Mouse (Mus musculus) urinary bladder, postnatal 25 days (tissue): ENCODE data around the gene Mgll.

Source experiments
- DNase-seq: peaks from one replicate; pipeline ENCODE4 v3.0.0; 2022; ENCODE audit warnings: low spot score

Gene Mgll

DNA sequence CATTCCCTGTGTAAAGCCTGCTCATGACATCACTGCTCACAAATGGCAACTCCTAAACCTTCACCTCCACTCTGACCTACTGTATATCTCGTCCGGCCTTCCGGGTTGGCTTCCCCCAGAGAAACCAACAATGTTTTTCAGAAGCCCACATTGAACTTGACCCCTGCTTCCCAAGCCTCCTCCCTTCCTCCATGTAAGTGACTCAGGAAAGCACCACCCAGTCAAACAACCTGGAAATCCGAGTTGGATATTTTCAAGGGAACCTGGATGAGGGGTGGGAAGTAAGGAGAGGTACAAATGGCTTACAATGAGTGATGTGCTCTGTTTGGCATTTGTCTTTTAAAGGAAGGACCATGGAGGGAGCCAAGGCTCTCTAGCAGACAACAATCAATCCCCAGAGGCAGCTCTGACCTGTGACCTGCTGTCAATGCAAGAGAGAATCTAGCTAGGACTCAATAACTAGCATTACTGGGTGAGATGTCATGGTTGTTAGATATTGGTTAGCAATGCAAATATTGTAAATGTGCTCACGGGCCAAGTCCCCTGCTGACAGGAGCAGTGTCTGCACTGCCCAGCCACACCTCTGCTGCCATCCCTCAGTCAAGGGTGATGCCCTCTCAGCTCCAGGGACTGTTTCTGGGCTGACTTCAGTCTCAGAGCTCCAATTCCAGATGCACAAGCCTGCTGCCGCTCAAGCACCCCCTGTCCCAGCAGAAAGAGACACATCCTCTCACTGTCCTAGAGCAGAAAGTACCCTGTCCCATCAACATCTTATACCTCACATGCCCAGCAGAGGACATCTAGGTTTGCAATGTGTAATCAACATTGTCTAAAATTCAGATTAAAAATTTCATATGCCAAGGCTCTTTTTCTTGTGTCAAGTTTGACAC lies 6.8 kb upstream of the Mgll start:
- no peak for DNase-seq

DNA sequence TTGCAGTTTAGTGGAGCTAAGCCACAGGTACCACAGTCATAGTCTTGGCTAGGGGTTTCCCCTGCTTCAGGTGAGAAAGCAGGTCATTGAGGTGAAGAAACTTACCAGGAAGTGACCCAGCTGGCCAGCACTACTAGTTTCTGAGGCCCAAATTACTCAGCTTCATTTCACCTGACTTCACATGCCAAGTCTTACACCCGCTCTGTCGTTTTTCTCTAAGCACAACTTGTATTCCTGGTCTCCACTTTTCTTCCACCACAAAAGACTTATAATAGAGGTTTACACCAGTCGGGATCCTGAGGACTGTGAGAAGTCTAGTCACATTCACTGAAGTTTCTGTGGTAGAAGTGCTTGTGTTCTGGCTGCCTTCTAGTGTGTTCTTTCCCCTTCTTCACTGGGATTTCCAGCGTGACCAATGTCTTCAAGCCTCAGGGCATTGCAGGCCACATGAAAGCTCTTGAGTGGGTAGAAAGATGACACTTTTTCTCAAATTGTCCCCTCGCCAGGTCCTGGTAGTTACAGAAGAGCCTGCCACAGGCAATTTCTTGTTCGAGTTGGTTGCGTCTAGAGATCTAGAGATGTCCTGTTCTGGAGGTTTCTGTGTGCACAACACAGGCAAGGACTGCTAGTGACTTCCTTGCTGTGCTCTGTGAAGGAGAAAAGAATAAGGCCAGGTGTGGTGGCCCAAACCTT lies 6.0 kb upstream of the Mgll start:
- DNase-seq: no peak

DNA sequence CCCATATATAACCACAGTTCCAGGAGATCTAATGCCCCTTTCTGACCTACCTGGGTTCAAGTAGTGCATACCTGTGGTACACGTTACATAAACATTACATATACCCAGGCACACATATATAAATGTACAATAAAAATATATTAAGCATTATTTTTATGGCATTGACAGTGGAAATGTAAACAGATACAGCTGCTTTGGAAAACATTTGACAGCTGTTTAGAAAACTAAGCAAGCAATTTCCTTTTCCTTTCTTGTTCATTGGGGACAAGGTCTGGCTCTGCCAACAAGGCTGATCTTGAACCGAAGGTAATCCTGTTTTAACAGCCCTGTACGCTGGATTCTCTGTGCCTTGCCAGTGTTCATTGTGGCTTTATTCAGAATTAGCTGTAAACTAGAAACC lies 3.2 kb upstream of the Mgll start:
- DNase-seq: no peak

DNA sequence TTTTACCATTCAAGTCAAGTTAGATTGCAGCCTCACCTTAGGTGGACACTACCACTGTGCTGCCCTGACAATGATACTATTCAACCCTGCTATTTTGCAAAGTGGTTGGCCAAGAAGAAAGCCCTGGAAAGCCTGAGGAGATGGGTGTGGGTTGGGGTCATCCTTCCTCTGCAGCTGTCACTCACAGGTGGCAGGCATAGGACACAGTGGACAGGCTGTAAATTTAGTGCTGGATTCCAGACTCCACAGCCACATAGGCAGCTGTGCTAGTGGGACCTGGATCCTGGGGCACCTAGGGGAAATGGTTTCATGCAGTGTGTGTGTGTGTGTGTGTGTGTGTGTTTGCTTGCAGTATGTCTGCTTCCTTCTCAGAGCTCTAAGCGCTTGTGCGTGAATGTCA lies 1.3 kb upstream of the Mgll start:
- DNase-seq: no peak

DNA sequence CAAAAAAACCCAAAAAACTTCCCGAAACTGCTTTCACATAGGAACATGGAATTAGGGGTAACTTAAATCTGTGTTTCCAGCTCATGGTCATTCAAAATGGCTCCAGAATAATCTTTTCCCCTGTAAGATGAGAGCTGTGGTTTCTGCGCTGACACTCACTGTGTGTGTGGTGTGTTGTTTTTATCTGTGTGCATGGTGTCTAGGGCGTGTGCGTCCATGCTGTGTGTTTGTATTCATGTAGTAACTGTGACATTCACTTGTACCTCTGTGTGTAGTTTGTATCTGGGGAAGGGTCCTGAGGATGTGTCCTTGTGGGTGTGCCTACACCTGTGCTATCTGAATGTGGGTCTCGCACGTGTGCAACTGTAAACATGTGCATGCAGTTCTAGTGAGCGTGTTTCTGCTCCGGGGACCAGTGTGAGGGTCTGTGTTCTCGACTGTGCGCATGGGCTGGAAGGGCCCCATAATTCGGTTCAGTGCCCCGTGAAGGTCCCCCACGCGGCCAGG lies 353 bp upstream of the Mgll start:
- DNase-seq: no peak

DNA sequence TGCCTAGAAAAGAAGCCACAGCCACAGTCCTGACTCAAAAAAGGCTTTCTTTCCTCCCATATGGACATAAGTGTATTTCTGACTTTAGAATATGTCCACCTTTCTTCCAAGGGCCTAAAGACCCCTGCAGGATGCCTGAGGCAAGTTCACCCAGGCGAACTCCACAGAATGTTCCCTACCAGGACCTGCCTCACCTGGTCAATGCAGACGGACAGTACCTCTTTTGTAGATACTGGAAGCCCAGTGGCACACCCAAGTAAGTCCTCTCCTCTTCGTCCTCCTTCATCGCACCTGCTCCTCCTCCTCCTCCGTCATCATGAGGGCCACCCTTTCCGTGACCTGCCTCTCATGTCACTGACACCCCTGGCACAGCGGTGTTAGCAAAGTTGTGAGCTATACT lies 1.4 kb downstream of the Mgll start:
- no peak for DNase-seq

DNA sequence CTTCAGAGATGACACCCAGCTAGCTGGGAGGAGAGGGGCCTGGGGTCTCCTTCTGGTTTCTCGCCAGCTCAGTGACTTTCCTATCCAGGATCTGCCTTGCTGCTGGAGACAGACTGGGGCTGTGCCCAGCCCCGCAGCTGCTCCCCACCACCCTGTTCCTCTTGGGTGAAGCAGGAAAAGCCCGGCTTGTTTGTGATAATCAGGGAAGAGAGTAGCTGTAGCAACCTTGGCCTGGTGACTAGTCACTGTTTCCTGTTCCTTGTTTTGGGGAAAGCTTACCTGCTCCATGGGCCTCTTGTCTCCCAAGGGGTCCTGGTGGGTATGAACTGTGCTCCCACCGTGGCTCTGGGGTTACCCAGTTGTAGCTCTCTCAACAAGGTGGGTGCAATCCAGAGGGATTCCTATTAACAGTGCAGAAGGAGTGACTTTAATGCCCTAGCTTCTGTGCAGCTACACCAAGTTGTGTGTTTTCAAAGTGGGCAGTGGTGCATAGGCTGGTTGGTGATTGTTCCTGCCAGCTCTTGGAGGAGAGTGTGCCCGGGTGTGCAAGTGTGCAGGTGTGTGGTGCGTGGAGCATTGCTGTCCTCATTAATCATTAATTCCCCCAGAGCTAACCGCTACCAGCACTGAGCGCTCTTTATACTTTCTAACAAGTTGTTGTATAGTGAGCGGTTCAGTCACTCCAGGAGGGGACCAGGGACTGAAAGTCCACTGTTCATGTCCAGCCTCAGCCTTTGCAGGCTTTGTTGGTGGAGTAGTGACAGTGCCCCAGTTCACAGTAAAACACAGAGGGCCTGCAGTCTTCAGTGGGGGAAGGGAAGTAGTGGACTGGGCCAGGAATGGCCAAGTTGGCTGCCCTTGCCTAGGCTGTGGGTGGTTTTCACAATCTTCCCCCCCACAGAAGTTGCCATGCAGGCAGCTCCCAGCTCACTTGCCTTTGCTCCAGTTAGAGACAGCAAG lies 2.3 kb downstream of the Mgll start:
- DNase-seq: no peak

DNA sequence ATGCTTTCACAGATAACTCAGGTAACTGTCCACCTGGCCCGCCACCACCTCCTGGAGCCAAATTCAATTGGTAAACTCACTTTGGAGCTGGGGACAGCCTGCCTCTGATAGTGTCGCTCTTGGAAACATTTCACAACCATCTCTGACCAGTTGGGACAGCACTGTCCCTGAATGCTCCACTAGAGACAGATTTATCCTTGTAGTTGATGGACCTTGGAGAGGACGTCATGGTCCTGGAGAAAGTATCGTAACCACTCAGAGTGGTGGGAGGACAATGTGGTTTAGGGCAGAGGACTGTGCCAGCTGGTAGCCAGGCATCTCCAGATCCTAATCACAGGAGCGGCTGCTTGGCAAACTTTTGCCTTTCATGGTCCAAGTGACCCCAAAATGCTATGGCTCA lies 3.3 kb downstream of the Mgll start:
- DNase-seq: no peak

DNA sequence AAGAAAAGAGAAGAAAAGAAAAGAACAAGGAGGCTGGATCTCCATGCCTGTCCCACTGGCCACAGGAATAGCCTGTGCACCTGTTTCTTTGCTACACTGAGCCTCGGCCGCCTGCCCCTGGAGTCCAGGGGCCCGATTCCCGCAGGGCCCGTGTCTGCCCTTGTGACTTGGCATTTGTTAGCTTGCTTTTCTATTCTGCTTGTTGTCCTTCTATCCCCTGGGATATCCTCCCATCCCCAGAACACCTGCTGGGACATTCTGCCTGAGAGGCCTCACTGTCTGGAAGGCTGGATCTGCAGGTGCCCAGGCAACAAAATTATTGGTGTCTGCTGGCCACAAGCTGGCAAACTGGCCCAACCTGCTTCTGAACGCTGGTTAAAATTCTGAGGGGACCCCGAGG lies 3.8 kb downstream of the Mgll start:
- DNase-seq: no peak

DNA sequence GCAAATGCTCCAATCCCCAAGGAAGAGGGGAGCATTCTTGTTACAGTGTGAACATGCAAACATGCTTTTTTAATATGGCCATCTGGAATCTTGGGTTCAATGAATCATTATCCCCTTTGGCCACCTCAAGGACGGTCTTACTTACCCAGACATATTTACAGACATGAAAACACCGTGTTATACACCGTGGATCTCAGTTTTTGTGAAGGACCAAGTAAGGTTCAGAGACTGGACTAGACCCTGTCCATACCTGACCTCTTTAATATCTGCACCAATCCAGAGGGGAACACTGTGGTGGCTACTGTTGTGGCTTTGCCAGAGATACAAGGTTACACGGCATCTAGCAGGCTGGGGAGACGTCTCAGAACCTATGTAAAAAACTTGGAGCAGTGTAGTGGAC lies 4.3 kb downstream of the Mgll start:
- no peak for DNase-seq

DNA sequence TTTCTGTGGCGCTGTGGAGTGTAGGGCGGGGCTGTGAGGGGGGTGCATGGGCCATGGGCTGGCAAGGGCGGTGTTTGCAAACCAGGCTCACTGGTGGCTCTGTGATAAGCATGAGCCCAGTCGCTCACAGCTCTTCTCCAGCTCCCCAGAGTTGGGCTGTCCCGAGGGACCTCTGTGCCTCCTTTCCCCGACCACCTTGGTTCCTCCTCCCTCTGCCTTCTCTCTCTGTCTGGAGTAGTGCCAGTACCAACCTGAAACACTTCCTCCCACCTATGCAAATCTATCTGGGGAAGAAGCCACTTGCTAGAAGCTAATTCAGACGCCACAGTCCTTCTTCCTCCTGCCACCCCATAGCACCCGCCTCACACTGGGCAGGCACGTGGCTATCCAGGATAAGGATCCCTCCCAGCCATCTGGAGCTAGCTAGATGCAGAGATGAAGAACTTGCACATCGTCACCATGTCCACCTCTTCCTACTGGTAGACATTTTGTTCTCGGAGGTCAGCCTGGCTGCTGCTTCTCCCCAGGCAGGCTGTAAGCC lies 7.1 kb downstream of the Mgll start:
- no peak for DNase-seq

DNA sequence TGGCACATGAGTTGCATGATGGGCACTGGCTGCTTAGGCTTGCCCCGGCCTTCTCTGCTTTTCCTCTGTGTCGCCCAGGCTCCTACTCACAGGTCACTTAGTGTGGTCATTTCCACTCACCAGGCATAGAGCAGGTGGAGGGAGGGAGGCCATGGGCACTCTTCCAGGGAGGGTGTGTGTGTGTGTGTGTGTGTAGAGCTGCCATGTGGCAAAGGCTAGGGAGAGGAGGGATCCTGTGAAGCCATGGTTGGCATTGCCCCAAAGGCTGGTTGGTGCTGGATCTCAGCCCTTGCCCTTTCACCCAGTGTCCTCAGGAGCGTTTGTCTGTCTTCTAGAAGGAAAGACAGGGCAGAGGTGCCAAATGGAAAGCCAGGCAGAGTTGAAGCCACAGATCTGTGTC lies 7.8 kb downstream of the Mgll start:
- DNase-seq: no peak

DNA sequence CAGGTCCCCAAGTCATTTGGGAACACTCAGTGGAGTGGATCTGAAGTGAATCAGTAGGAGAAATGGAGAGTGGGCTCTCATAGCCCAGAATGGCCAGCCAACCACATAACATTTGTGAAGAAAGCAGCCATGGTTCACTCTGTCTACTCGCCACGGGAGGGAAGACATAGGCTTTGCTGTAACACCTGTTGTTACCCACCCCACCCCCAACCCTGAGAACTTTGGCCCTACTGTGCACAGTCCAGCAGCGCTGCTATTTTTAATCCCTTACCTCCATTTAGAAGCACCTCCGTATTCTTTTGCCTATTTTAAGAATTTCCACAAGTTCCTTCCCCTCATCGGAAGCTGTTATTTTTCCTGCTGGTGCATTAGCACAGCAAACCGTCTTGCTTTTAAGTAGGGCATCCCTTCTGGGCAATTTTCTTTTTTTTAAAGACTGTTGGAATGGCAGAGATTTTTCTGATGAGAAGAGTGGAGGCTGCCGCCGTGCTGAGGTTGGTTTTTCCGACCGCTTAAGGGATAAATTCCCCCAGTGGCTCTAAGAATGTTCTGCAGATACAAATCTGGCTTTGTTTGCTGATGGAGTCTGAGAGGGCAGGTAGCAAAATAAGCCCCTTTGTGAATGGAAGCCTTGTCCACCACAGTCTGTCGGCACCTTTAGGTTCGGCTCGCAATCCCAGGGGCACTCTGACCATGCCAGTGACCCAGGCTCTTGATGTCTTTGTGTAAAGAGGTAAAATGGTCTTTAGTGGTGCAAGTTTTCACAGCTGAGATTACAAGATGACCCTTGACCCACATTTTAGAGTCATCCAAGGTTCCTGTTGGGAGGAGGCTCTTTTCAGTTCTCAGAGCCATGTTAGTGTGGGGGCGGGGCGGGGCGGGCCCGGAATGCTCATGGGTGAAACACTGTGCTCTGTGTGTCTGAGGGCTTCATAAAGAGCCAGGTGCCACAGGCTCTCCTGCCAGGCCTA lies 8.7 kb downstream of the Mgll start:
- no peak for DNase-seq

DNA sequence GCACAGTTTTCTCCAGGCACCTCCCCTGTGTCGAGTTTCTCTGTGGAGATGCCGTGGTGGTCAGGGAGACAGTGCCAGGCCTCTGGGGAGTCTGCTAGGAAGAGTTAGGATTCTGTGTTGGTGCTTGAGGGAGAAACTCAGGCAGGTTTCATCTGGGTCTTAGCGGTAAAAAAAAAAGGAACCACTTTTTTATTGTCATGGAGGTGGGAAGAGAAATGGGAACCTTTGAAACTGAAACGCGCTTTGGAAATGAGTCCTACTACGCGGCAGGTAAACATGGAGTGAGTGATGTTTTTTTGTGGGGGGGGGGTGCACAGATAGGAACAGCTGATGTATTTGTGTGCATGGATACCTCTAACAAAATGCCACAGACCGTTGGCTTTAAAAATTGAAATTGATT lies 12.1 kb downstream of the Mgll start:
- no peak for DNase-seq

DNA sequence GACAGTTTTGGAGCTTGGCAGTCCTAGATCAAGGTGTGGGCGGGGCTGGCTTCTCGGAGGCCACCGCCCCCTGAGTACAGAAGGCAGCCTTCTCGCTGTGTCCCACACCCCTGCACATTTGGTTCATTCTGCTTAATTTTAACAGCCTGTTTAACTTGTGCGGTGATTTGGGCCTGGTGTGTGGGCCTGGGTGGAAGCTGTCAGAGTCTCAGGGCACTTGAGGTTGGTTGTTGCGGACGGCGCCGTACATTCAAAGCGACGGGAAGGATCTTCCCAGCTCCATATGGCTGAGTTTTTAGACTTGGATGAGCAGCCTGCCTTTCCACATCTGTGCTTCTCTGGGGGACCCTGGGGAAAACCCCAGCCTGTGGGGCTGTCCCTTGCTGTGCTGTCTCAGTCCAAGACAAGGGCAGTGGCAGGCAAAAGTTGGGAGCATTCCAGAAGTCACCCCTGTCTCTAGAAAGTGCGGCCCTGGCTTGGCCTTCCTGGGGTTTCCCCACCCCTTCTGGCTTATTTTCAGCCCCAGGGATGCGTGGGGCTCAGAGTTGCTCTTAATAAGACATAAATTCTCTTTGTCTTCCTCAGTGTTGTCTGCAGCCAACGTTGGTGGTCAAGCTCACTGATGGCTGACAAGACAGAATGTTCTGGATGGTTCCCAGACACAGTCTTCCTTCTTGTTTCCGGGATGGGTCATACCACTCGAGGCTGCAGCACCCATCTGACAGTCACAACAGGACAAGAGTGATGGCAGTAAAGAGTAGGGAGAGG lies 12.7 kb downstream of the Mgll start:
- DNase-seq: no peak

DNA sequence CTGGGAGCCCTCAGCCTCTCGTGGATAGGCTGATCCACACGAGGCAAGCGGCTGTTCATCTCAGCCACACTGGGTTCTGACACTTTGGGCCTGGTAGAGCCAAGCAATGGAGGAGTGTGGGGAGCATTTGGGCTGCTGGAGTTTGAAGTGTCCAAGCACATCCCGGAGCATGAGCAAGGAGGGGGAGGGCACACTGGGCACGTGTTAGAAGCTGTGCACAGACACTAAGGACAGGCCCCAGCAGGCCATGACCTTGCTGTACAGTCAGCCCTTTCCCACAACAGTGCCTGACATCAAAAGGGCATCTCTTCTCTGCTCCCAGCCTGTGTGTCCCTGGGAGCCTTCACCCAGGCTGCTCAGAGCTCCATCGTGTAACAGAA lies 13.3 kb downstream of the Mgll start:
- DNase-seq: no peak

DNA sequence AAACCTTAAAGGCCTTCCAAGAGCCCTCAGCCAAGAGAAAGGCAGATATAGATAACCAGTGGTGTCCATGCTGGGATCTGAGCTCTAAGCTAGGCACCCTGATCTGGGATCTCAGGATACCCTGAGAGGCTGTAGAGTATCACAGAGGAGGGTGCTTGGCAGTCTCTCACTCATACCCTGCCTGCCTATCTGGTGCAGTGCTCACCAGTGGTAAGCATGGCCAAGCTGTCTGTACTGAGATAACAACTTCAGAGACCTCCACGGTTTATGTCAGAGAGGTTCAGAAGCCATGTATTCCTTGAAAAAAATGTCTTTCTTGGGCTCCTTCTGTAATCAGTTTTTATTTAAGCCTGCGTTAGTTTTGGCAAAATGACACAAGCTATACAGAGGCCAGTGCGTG lies 16.8 kb downstream of the Mgll start:
- DNase-seq: no peak

DNA sequence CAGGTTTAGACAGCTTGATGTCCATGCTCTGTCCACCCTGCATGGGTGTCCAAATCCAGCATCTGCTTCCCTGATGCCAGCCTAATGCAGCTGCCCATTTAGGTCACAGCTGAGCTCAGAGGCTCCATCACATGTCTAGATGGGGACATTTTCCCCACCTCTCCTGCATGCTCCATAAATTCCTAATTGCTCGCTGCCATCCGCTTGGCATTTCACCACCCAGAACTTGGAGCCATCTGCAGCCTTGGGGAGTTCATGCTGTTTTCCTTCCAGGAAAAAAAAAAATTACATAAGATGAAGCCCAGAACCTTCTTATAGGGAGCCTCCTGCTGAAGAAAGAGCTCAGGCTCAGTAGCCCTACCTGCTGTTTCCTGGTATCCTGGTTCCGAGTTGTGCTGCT lies 17.6 kb downstream of the Mgll start:
- no peak for DNase-seq

DNA sequence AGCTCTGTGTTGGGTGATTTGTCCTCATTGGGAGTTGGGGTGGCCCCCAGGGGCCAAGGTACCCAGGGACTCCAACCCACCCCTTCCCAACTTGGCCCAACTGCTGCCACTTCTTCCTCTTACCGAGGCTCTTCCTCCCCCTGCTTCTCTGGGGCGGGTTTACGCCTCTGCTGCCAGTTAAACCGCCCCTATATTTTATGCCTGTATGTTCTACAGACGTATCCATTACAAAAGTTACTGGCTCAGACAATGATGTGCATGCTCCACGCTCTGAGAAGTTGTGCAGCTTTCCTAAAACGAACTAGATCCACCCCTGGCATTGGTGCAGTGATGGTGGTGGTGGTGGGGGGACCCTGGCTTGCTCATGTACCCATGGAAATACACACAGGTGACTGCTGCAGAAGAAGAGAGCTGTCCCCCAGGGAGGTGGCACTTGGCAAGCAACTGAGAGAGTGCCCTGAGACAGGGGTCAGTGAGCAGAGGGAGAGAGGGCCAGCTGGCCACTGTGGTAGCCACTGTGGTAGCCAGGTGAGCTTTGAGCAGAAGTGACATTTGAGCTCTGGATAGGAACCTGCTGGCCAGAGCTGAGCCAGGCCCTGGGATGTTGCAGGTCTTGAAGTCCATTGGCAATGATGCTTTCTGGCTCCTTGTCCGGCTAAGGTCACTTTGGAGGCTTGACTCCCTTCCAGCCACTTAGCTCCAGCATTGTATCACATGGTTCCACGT lies 18.2 kb downstream of the Mgll start:
- no peak for DNase-seq
